Mouse (Mus musculus): ENCODE measurements around the gene Slc43a1. TPM values are rescaled to one million over a fixed set of nuclear protein-coding genes. Genes with fewer than 3 reads are reported as not detected.

Gene Slc43a1
- under 1 TPM; 0.01 to 0.04 TPM for polyA plus RNA-seq (2012; fragmentation: generic; extraction: Trizol)

DNA sequence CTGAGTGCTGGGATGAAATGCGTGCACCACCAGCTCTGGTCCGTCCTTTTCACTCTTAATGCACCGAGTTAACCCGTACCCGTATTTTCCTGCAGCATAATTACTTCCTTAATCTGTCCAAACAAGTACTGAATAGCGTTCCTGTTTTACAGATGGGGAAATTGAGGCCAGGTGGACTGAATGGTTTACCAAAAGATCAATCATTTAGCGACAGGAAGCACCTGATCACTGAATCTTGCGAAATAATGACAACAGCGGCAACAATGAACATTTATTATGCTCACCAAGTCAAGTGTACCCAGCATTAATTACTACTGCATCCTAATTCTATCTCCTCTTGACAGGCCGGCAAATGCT is at the start of gene Slc43a1:
TSS of gene Slc43a1 (plus strand) at position 258 of the 357 bp plus-strand sequence.

DNA sequence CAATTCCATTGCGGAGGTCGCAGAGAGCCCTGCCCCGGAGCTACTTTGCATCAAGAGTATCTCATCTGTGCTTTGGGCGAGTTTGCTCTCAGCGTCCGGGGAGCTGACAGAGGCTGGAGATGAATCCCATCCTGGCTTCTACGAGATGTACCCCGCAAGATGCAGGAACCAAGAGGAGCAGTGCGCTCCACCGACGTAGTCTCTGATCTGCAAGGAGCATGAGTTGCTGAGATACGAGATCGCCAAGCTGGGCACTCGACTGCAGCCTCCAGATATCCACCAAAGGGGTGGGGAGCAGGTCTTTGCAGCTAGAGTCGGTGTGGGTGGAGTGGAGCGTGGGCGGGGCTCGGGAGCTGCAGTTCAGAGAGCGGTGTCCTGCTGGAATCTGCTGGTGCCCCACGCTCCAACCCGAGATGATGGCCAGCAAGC is 40.1 kb upstream of the Slc43a1 start, which contains the start of gene Ube2l6:
TSS of gene Ube2l6 (plus strand) at position 336 of the 429 bp plus-strand sequence.

GRCm38 (mm10) chr2:84822552-84822951 is 16.1 kb upstream of the Slc43a1 start, which contains the start of gene Smtnl1:
Smtnl1 (minus strand) TSS chr2:84822652.

GRCm38 (mm10) chr2:84826488-84827282 is 12.0 kb upstream of the Slc43a1 start, which contains the start of gene Timm10:
Timm10 (plus strand) TSS chr2:84826997.

GRCm38 (mm10) chr2:84886234-84886731 is 47.6 kb downstream of the Slc43a1 start, which contains the start of gene Rtn4rl2:
Rtn4rl2 (minus strand) TSS chr2:84886710.

Other genes starting within 250 kb of the Slc43a1 start
- 10 to 100 TPM in 1 of 2 experiments, 1 to 10 TPM in 1; 6.2 to 55.8 TPM for gene Ctnnd1, start 188.1 kb upstream of the Slc43a1 start, polyA plus RNA-seq (2012; fragmentation: generic; extraction: Trizol)
- under 1 TPM; 0.09 TPM for gene Btbd18, start 179.8 kb upstream of the Slc43a1 start, polyA plus RNA-seq (2012; fragmentation: generic; extraction: Trizol)
- 100 to 1,000 TPM; 317 to 435 TPM for gene Selenoh, start 168.1 kb upstream of the Slc43a1 start, polyA plus RNA-seq (2012; fragmentation: generic; extraction: Trizol)
- not detected for gene Gm28635, start 160.8 kb upstream of the Slc43a1 start, polyA plus RNA-seq (2012; fragmentation: generic; extraction: Trizol)
- gene Med19, start 160.4 kb upstream of the Slc43a1 start, polyA plus RNA-seq (2012; fragmentation: generic; extraction: Trizol): 10 to 100 TPM in 1 of 2 experiments, 1 to 10 TPM in 1; 9.8 to 18.9 TPM
- gene Tmx2, start 159.7 kb upstream of the Slc43a1 start, polyA plus RNA-seq (2012; fragmentation: generic; extraction: Trizol): 10 to 100 TPM; 13.4 to 61.9 TPM
- gene Zdhhc5, start 123.7 kb upstream of the Slc43a1 start, polyA plus RNA-seq (2012; fragmentation: generic; extraction: Trizol): 10 to 100 TPM in 1 of 2 experiments, 1 to 10 TPM in 1; 4.3 to 26.8 TPM
- 1 to 10 TPM; 2.2 to 6.6 TPM for gene Clp1, start 111.5 kb upstream of the Slc43a1 start, polyA plus RNA-seq (2012; fragmentation: generic; extraction: Trizol)
- gene Ypel4, start 104.8 kb upstream of the Slc43a1 start, polyA plus RNA-seq (2012; fragmentation: generic; extraction: Trizol): 1 to 10 TPM in 1 of 2 experiments, under 1 TPM in 1; 0.47 to 8.6 TPM
- 1 to 10 TPM; 7.2 to 8.3 TPM for gene Gm19426, start 95.2 kb upstream of the Slc43a1 start, polyA plus RNA-seq (2012; fragmentation: generic; extraction: Trizol)
- under 1 TPM; 0.06 to 0.91 TPM for gene Serping1, start 63.4 kb upstream of the Slc43a1 start, polyA plus RNA-seq (2012; fragmentation: generic; extraction: Trizol)
- gene Ube2l6, start 40.0 kb upstream of the Slc43a1 start, polyA plus RNA-seq (2012; fragmentation: generic; extraction: Trizol): 10 to 100 TPM; 19.6 to 59.5 TPM
- gene Smtnl1, start 16.2 kb upstream of the Slc43a1 start, polyA plus RNA-seq (2012; fragmentation: generic; extraction: Trizol): under 1 TPM; 0.02 TPM
- gene Timm10, start 11.9 kb upstream of the Slc43a1 start, polyA plus RNA-seq (2012; fragmentation: generic; extraction: Trizol): 10 to 100 TPM; 24.3 to 35.2 TPM
- gene Rtn4rl2, start 47.9 kb downstream of the Slc43a1 start, polyA plus RNA-seq (2012; fragmentation: generic; extraction: Trizol): 1 to 10 TPM in 1 of 2 experiments, under 1 TPM in 1; 0.43 to 7.1 TPM
- gene Slc43a3, start 97.7 kb downstream of the Slc43a1 start, polyA plus RNA-seq (2012; fragmentation: generic; extraction: Trizol): 10 to 100 TPM in 1 of 2 experiments, 1 to 10 TPM in 1; 6.8 to 22.7 TPM
- gene Prg2, start 141.6 kb downstream of the Slc43a1 start, polyA plus RNA-seq (2012; fragmentation: generic; extraction: Trizol): under 1 TPM in 1 of 2 experiments, not detected in 1; 0.06 TPM
- not detected for gene Prg3, start 149.4 kb downstream of the Slc43a1 start, polyA plus RNA-seq (2012; fragmentation: generic; extraction: Trizol)
- 100 to 1,000 TPM; 109 to 113 TPM for gene Ssrp1, start 198.4 kb downstream of the Slc43a1 start, polyA plus RNA-seq (2012; fragmentation: generic; extraction: Trizol)
- gene P2rx3, start 198.6 kb downstream of the Slc43a1 start, polyA plus RNA-seq (2012; fragmentation: generic; extraction: Trizol): under 1 TPM; 0.01 to 0.24 TPM
- 10 to 100 TPM; 28.7 to 77.9 TPM for gene Tnks1bp1, start 209.2 kb downstream of the Slc43a1 start, polyA plus RNA-seq (2012; fragmentation: generic; extraction: Trizol)

Data from C3H10T1/2 (cell line).